Mouse (Mus musculus): Measurements from ENCODE around the gene 0610010K14Rik.
A peak's percentile ranks its signal among the peaks of the same experiment; 100 is the strongest.

Gene 0610010K14Rik

GRCm38 (mm10) chr11:70234497-70234896 lies 3.2 kb downstream of the 0610010K14Rik start:
- DNase-seq: no peak

GRCm38 (mm10) chr11:70234037-70234436 lies 3.7 kb downstream of the 0610010K14Rik start:
- DNase-seq: no peak

- no peak for DNase-seq
Measured at GRCm38 (mm10) chr11:70233016-70233415, 4.7 kb downstream of the 0610010K14Rik start.

GRCm38 (mm10) chr11:70232546-70232945 lies 5.2 kb downstream of the 0610010K14Rik start:
- DNase-seq: peak; percentile 62

GRCm38 (mm10) chr11:70230239-70230727 lies 7.4 kb downstream of the 0610010K14Rik start:
- DNase-seq: peak; percentile 63

GRCm38 (mm10) chr11:70229260-70230010 lies 8.3 kb downstream of the 0610010K14Rik start, which contains the start of gene Bcl6b:
Gene Bcl6b (minus strand): TSS chr11:70229798.
- DNase-seq: no peak

- peak; percentile 79 for DNase-seq
Measured at GRCm38 (mm10) chr11:70228828-70229227, 8.9 kb downstream of the 0610010K14Rik start.

GRCm38 (mm10) chr11:70227661-70228245 lies 10.0 kb downstream of the 0610010K14Rik start:
- no peak for DNase-seq

- no peak for DNase-seq
Measured at GRCm38 (mm10) chr11:70227126-70227525, 10.6 kb downstream of the 0610010K14Rik start.

GRCm38 (mm10) chr11:70226602-70226890 lies 11.2 kb downstream of the 0610010K14Rik start:
- DNase-seq: no peak

- no peak for DNase-seq
Measured at GRCm38 (mm10) chr11:70225798-70226601, 11.7 kb downstream of the 0610010K14Rik start.

GRCm38 (mm10) chr11:70223724-70224123 lies 14.0 kb downstream of the 0610010K14Rik start:
- no peak for DNase-seq

- DNase-seq: no peak
Measured at GRCm38 (mm10) chr11:70221603-70222500, 15.9 kb downstream of the 0610010K14Rik start.

- DNase-seq: peak; percentile 92
Measured at GRCm38 (mm10) chr11:70220731-70221602, 16.7 kb downstream of the 0610010K14Rik start, which contains the start of gene Slc16a13. Gene Slc16a13 (minus strand): TSS chr11:70221064.

- DNase-seq: no peak
Measured at GRCm38 (mm10) chr11:70220323-70220722, 17.4 kb downstream of the 0610010K14Rik start.

- no peak for DNase-seq
Measured at GRCm38 (mm10) chr11:70219873-70220272, 17.8 kb downstream of the 0610010K14Rik start.

- no peak for DNase-seq
Measured at GRCm38 (mm10) chr11:70218741-70219470, 18.8 kb downstream of the 0610010K14Rik start.

GRCm38 (mm10) chr11:70218039-70218438 lies 19.7 kb downstream of the 0610010K14Rik start:
- DNase-seq: no peak

- no peak for DNase-seq
Measured at GRCm38 (mm10) chr11:70216103-70216502, 21.6 kb downstream of the 0610010K14Rik start.

GRCm38 (mm10) chr11:70215301-70215700 lies 22.4 kb downstream of the 0610010K14Rik start:
- DNase-seq: no peak

- no peak for DNase-seq
Measured at GRCm38 (mm10) chr11:70214856-70215209, 22.9 kb downstream of the 0610010K14Rik start.
